Mouse (Mus musculus): Measurements from ENCODE around the gene Chmp6. TPM values are rescaled to one million over a fixed set of nuclear protein-coding genes. Genes with fewer than 3 reads are reported as not detected.

Chmp6 gene
- total and polyA plus RNA-seq, 2 experiments from 2014 or later = 91.1 to 105 TPM

DNA sequence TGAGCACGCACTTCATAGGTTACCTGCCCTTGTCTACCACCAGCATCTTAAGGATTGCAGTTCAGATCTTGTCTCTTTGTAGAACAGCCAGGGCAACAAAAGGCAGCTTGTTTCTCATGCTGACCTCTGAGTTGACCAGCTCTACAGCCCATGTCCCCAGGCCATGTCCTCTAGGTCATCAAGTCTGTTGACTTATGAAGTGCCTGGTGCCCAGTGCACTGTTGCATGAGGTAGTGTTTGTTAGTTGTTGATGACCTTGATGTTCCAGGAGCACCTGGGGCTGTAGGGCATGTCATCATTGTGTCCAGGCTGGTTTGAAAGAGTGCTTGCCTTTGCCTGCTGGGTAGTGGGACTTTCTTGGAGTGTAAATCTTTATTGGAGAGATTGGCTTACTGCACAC is 34.2 kb downstream of the Chmp6 start:
- Histone ChIP-seq H3K4me3 (ENCODE audit: low read depth, low read length) (no peak overlapping the region), H3K27ac (ENCODE audit: low read depth, low read length) (no peak overlapping the region), H3K4me2 (ENCODE audit: low read depth) (no peak overlapping the region), H3K9me3 (ENCODE audit: low read length) (no peaks in the 10 kb centered on the region), H3K36me3 (ENCODE audit: insufficient read depth) (no peaks in the 10 kb centered on the region), H3K27me3 (ENCODE audit: insufficient read depth, low read length) (no peaks in the 10 kb centered on the region), H3K9ac (no peak overlapping the region), H3K4me1 (ENCODE audit: insufficient read depth) (0 out of 2 replicates have a peak, but pooled peaks cover 8% of the 10 kb centered on the region)
- TF ChIP-seq CTCF (IDR thresholded peaks at IDR 0.05; ENCODE audit: low read depth) = no peak
- no peak for ATAC-seq
- WGBS = 96% methylated on average over 1 of the region's 1 CpGs
- no peak for DNase-seq

DNA sequence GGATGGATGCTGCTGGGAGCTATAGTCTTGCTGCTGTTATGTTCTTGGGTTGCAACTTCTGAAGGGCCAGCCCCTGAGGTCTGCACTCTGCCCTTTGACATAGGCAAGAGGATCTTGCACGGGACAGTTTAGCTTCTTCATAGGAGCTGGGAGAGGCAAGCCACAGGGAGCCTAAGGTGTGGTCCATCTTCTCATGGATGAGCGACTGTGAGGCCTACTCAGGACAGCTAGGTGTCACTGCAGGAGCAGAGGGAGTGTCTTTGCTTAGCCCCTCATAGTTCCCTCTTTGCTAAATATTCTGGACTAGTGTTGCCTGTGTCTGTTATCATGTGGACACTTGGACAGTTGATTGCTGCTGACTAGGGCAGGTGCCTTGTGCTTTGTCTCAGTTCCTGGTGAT is 34.7 kb downstream of the Chmp6 start:
- no peak overlapping the region for H3K27ac ChIP-seq (ENCODE audit: low read depth, low read length)

DNA sequence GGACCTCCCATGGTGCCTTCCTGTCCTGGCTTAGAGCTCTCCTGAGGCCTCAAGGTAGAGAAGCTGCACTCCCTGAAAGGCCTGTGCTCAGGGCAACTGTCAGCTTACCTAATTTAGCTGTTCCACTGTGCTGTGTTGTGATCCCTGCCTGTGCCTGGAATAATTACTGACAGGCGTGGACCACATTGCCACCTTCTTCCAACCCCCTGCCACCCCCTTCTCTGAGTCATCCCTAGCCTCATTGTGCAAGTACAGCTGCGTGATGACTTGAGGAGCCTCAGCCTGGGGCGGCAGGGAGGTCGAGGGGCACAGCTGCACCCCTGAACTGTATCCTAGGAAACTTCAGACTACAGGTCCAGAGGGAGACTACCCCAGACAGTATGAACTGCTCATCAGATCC is 35.1 kb downstream of the Chmp6 start:
- Histone ChIP-seq H3K9ac (no peak overlapping the region), H3K4me2 (ENCODE audit: low read depth) (no peak overlapping the region), H3K4me3 (ENCODE audit: low read depth, low read length) (no peak overlapping the region), H3K9me3 (ENCODE audit: low read length) (no peaks in the 10 kb centered on the region), H3K4me1 (ENCODE audit: insufficient read depth) (0 out of 2 replicates have a peak, but pooled peaks cover 8% of the 10 kb centered on the region), H3K27me3 (ENCODE audit: insufficient read depth, low read length) (no peaks in the 10 kb centered on the region), H3K27ac (ENCODE audit: low read depth, low read length) (no peak overlapping the region), H3K36me3 (ENCODE audit: insufficient read depth) (no peaks in the 10 kb centered on the region)
- DNase-seq = no peak
- no peak for ATAC-seq
- no peak for TF ChIP-seq CTCF (IDR thresholded peaks at IDR 0.05; ENCODE audit: low read depth)
- 61% methylated on average over 4 of the region's 4 CpGs for WGBS

More for the DNA sequence above, 34.7 kb downstream of the Chmp6 start:
- WGBS = 57% methylated on average over 2 of the region's 2 CpGs
- Histone ChIP-seq H3K9ac (no peak overlapping the region), H3K4me1 (ENCODE audit: insufficient read depth) (0 out of 2 replicates have a peak, but pooled peaks cover 8% of the 10 kb centered on the region), H3K9me3 (ENCODE audit: low read length) (no peaks in the 10 kb centered on the region), H3K36me3 (ENCODE audit: insufficient read depth) (no peaks in the 10 kb centered on the region), H3K27me3 (ENCODE audit: insufficient read depth, low read length) (no peaks in the 10 kb centered on the region), H3K4me2 (ENCODE audit: low read depth) (no peak overlapping the region), H3K4me3 (ENCODE audit: low read depth, low read length) (no peak overlapping the region)
- ATAC-seq (no peak), DNase-seq (no peak)
- no peak for TF ChIP-seq CTCF (IDR thresholded peaks at IDR 0.05; ENCODE audit: low read depth)

DNA sequence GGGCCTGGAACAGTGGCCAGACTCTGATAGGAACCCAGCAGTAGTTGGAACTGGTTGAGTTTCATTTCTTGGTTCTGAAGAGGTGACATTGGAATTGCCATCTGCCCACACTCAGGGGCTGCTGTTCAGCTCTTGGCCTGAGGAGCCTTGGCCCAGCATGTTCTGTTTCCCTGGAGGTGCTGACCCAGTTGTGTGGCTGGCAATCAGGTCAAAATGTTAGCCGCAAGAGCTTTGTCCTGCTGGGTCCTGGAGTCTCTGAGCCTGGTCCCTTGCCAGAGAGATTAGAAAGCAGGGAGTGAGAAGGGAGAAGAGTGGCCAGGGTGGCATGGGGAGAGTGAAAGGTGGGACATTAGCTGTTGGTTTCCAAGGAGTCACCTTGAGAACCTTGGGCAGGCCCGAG is 35.6 kb downstream of the Chmp6 start:
- Histone ChIP-seq H3K4me1 (ENCODE audit: insufficient read depth) (0 out of 2 replicates have a peak, but pooled peaks cover 8% of the 10 kb centered on the region), H3K9ac (no peak overlapping the region), H3K27ac (ENCODE audit: low read depth, low read length) (no peak overlapping the region), H3K4me2 (ENCODE audit: low read depth) (no peak overlapping the region), H3K4me3 (ENCODE audit: low read depth, low read length) (no peak overlapping the region), H3K27me3 (ENCODE audit: insufficient read depth, low read length) (no peaks in the 10 kb centered on the region), H3K36me3 (ENCODE audit: insufficient read depth) (no peaks in the 10 kb centered on the region), H3K9me3 (ENCODE audit: low read length) (no peaks in the 10 kb centered on the region)
- ATAC-seq (no peak), DNase-seq (no peak)
- 81% methylated on average over 2 of the region's 2 CpGs for WGBS
- no peak for TF ChIP-seq CTCF (IDR thresholded peaks at IDR 0.05; ENCODE audit: low read depth)

DNA sequence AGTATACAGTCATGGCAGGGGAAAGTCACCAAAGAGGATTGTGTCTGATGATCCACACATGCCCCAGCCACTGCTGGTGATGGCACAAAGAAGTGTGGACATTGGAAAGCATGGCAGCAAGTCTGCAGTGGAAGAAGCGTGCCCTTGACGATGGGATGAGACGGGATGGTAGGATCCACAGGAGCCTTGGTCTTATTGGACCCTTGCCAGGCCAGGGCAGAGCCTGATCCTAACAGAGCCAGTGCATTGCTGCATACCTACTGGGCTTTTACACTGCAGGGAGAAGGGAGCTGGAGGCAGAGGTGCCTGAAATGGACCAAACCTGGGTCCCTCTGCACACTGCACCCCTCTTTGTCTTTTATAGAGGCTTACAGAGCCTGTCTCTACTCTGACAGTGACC is 37.3 kb downstream of the Chmp6 start:
- Histone ChIP-seq H3K9ac (no peak overlapping the region), H3K27ac (ENCODE audit: low read depth, low read length) (no peak overlapping the region), H3K4me3 (ENCODE audit: low read depth, low read length) (no peak overlapping the region), H3K36me3 (ENCODE audit: insufficient read depth) (no peaks in the 10 kb centered on the region), H3K27me3 (ENCODE audit: insufficient read depth, low read length) (no peaks in the 10 kb centered on the region), H3K4me2 (ENCODE audit: low read depth) (no peak overlapping the region), H3K9me3 (ENCODE audit: low read length) (no peaks in the 10 kb centered on the region), H3K4me1 (ENCODE audit: insufficient read depth) (no peaks in the 10 kb centered on the region)
- TF ChIP-seq CTCF (IDR thresholded peaks at IDR 0.05; ENCODE audit: low read depth) = no peak
- DNase-seq (no peak), ATAC-seq (no peak)
- WGBS = 96% methylated on average over 3 of the region's 3 CpGs

DNA sequence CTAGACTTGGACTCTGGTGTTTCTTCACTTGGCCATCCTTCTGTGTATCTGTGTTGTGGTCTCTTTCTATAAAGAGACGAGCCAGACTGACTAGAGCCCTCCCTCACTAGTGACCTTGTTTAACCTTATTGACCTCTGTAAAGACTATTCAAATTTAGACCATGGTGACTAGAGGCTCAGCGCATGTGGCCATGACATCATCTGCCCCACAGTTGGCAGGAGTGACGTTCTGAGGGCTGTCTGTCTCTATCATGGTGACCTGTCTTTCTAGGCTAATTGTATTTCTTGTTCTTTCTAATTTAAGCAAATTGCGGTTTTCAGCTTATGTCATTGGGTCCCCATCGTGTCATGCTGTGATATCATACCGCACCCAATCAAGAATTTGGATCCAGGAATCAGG is 38.1 kb downstream of the Chmp6 start:
- no peak overlapping the region for H3K27ac ChIP-seq (ENCODE audit: low read depth, low read length)
- DNase-seq (no peak), ATAC-seq (no peak)
- TF ChIP-seq CTCF (IDR thresholded peaks at IDR 0.05; ENCODE audit: low read depth) = no peak
- H3K36me3 ChIP-seq (ENCODE audit: insufficient read depth) = no peaks in the 10 kb centered on the region
- H3K4me3 ChIP-seq (ENCODE audit: low read depth, low read length) = no peak overlapping the region
- H3K4me1 ChIP-seq (ENCODE audit: insufficient read depth) = no peaks in the 10 kb centered on the region
- H3K4me2 ChIP-seq (ENCODE audit: low read depth) = no peak overlapping the region
- H3K27me3 ChIP-seq (ENCODE audit: insufficient read depth, low read length) = no peaks in the 10 kb centered on the region
- H3K9ac ChIP-seq = no peak overlapping the region
- no peaks in the 10 kb centered on the region for H3K9me3 ChIP-seq (ENCODE audit: low read length)
- WGBS = 90% methylated on average over 6 of the region's 6 CpGs

DNA sequence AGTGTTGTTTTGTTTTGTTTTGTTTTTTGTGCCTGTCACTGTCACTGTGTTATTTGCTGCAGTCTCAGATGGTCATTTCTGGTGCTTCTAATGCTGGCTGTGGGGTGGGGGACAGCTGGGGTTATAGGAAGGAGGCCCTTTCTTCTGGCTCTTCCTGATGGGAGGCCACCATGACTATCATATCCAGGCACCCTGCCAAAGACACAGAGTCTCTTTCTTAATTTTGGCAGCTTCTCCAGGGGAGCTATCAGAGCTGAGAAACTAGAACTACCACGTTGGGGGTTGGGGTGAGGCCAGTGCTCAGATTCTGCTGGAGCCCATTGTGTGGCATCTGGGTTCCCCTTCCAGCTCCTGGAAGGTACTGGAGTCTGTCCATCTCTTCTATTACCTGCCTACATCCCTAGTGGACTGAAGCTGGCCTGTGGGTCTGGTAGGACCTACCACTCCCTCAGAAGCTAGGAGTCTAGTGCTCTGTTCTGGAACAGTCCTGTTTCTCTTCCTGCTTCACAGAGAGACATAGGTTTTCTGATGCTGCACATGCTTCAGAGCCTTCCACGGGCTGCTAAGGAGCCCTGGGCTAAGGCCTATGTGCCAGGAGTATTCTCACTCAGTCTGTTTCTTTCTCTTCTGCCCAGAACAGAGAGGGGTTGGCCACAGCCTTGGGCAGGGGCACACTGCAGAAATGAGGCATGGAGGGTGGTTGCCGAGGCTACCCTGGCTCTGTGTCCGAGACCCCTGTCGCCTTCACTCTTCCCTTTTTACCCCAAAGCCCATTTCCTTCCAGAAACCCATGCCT is 39.4 kb downstream of the Chmp6 start:
- Histone ChIP-seq H3K9ac (no peak overlapping the region), H3K4me2 (ENCODE audit: low read depth) (no peak overlapping the region), H3K9me3 (ENCODE audit: low read length) (no peaks in the 10 kb centered on the region), H3K4me3 (ENCODE audit: low read depth, low read length) (no peak overlapping the region), H3K36me3 (ENCODE audit: insufficient read depth) (no peaks in the 10 kb centered on the region), H3K27me3 (ENCODE audit: insufficient read depth, low read length) (no peaks in the 10 kb centered on the region), H3K4me1 (ENCODE audit: insufficient read depth) (no peaks in the 10 kb centered on the region), H3K27ac (ENCODE audit: low read depth, low read length) (peak overlapping the region; percentile 10; the same call in 1 of the 2 replicates)
- 52% methylated on average over 5 of the region's 5 CpGs for WGBS
- ATAC-seq = 0 out of 2 replicates have a peak, but pooled peaks have one; percentile 45
- no peak for DNase-seq
- no peak for TF ChIP-seq CTCF (IDR thresholded peaks at IDR 0.05; ENCODE audit: low read depth)
